Mouse (Mus musculus) layer of hippocampus, adult 9-11 months (tissue): ENCODE results near the gene Trim17.
"Not testable (repeated sequence)": the region's sequence is repeated elsewhere in the genome, so short reads cannot be mapped to it uniquely, and the experiment has no call there.

ENCODE experiments used
- DNase-seq: peaks from one replicate; pipeline ENCODE4 v3.0.0; 2022

Trim17 gene

GRCm38 (mm10) chr11:58948542-58949479, 5.7 kb upstream of the Trim17 start, which contains the start of gene Hist3h2ba:
Hist3h2ba (plus strand) TSS chr11:58948920.
- peak; percentile 89 for DNase-seq

GRCm38 (mm10) chr11:58949480-58950431, 4.7 kb upstream of the Trim17 start:
- peak; percentile 83 for DNase-seq

GRCm38 (mm10) chr11:58951210-58951609, 3.3 kb upstream of the Trim17 start:
- no peak for DNase-seq

- DNase-seq: peak; percentile 52
Measured at GRCm38 (mm10) chr11:58953351-58954169, 925 bp upstream of the Trim17 start.

- DNase-seq: not testable (repeated sequence)
Measured at GRCm38 (mm10) chr11:58954170-58954419, 390 bp upstream of the Trim17 start.

GRCm38 (mm10) chr11:58955143-58955867, 820 bp downstream of the Trim17 start:
- DNase-seq: no peak

- DNase-seq: no peak
Measured at GRCm38 (mm10) chr11:58955868-58956257, 1.4 kb downstream of the Trim17 start.

GRCm38 (mm10) chr11:58957226-58957914, 2.9 kb downstream of the Trim17 start:
- no peak for DNase-seq

- DNase-seq: no peak
Measured at GRCm38 (mm10) chr11:58958536-58958935, 4.1 kb downstream of the Trim17 start.

- no peak for DNase-seq
Measured at GRCm38 (mm10) chr11:58959186-58959825, 4.8 kb downstream of the Trim17 start.

- peak; percentile 89 for DNase-seq
Measured at GRCm38 (mm10) chr11:58959921-58960465, 5.5 kb downstream of the Trim17 start.

GRCm38 (mm10) chr11:58961364-58962177, 7.1 kb downstream of the Trim17 start:
- DNase-seq: no peak

GRCm38 (mm10) chr11:58963543-58963942, 9.1 kb downstream of the Trim17 start:
- DNase-seq: no peak

GRCm38 (mm10) chr11:58964216-58964615, 9.7 kb downstream of the Trim17 start:
- no peak for DNase-seq

GRCm38 (mm10) chr11:58965001-58965760, 10.7 kb downstream of the Trim17 start:
- no peak for DNase-seq

GRCm38 (mm10) chr11:58967346-58967745, 12.9 kb downstream of the Trim17 start:
- DNase-seq: no peak

GRCm38 (mm10) chr11:58968551-58968950, 14.1 kb downstream of the Trim17 start:
- no peak for DNase-seq

GRCm38 (mm10) chr11:58969027-58969426, 14.5 kb downstream of the Trim17 start:
- no peak for DNase-seq

- no peak for DNase-seq
Measured at GRCm38 (mm10) chr11:58969659-58970058, 15.2 kb downstream of the Trim17 start.
